Mouse (Mus musculus): ENCODE results near the gene Isoc2b.
"Not testable (repeated sequence)": the region's sequence is repeated elsewhere in the genome, so short reads cannot be mapped to it uniquely, and the experiment has no call there.

Isoc2b gene

GRCm38 (mm10) chr7:4870133-4870532 lies at the start of gene Isoc2b:
Gene Isoc2b, minus strand, starts transcription at chr7:4870258.
- DNase-seq (ENCODE audit: low spot score in 2 of 2): no peak

- DNase-seq (ENCODE audit: low spot score in 2 of 2): no peak
Measured at GRCm38 (mm10) chr7:4919096-4919495, 49.0 kb upstream of the Isoc2b start.

GRCm38 (mm10) chr7:4918681-4919080 lies 48.6 kb upstream of the Isoc2b start:
- peak in 1 of 2 experiments; percentile 65 for DNase-seq (ENCODE audit: low spot score in 2 of 2)

- no peak for DNase-seq (ENCODE audit: low spot score in 2 of 2)
Measured at GRCm38 (mm10) chr7:4917494-4917893, 47.4 kb upstream of the Isoc2b start.

GRCm38 (mm10) chr7:4915669-4916416 lies 45.8 kb upstream of the Isoc2b start:
- peak in 1 of 2 experiments; percentile 67 for DNase-seq (ENCODE audit: low spot score in 2 of 2)

GRCm38 (mm10) chr7:4915007-4915665 lies 45.1 kb upstream of the Isoc2b start, which contains the start of gene Zfp628:
Gene Zfp628, plus strand, starts transcription at chr7:4915217.
- peak; percentile 92 to 97 for DNase-seq (ENCODE audit: low spot score in 2 of 2)

GRCm38 (mm10) chr7:4912248-4912647 lies 42.2 kb upstream of the Isoc2b start:
- no peak for DNase-seq (ENCODE audit: low spot score in 2 of 2)

- peak; percentile 44 to 79 for DNase-seq (ENCODE audit: low spot score in 2 of 2)
Measured at GRCm38 (mm10) chr7:4911561-4911960, 41.5 kb upstream of the Isoc2b start.

GRCm38 (mm10) chr7:4906466-4906950 lies 36.5 kb upstream of the Isoc2b start, which contains the start of gene Gm36210:
Gene Gm36210, minus strand, starts transcription at chr7:4906516.
- DNase-seq (ENCODE audit: low spot score in 2 of 2): no peak

GRCm38 (mm10) chr7:4902404-4902803 lies 32.3 kb upstream of the Isoc2b start:
- DNase-seq (ENCODE audit: low spot score in 2 of 2): no peak

- DNase-seq (ENCODE audit: low spot score in 2 of 2): peak; percentile 68 to 85
Measured at GRCm38 (mm10) chr7:4901171-4901570, 31.1 kb upstream of the Isoc2b start.

GRCm38 (mm10) chr7:4900523-4900851 lies 30.4 kb upstream of the Isoc2b start:
- DNase-seq (ENCODE audit: low spot score in 2 of 2): no peak

- DNase-seq (ENCODE audit: low spot score in 2 of 2): no peak
Measured at GRCm38 (mm10) chr7:4899649-4900522, 29.8 kb upstream of the Isoc2b start.

GRCm38 (mm10) chr7:4898851-4899648 lies 29.0 kb upstream of the Isoc2b start:
- no peak for DNase-seq (ENCODE audit: low spot score in 2 of 2)

GRCm38 (mm10) chr7:4895186-4895585 lies 25.1 kb upstream of the Isoc2b start:
- DNase-seq (ENCODE audit: low spot score in 2 of 2): no peak

- no peak for DNase-seq (ENCODE audit: low spot score in 2 of 2)
Measured at GRCm38 (mm10) chr7:4886680-4887079, 16.6 kb upstream of the Isoc2b start.

GRCm38 (mm10) chr7:4879036-4879435 lies 9.0 kb upstream of the Isoc2b start:
- DNase-seq (ENCODE audit: low spot score in 2 of 2): not testable (repeated sequence)

GRCm38 (mm10) chr7:4878186-4878585 lies 8.1 kb upstream of the Isoc2b start:
- DNase-seq (ENCODE audit: low spot score in 2 of 2): no peak

GRCm38 (mm10) chr7:4877226-4877625 lies 7.2 kb upstream of the Isoc2b start:
- no peak for DNase-seq (ENCODE audit: low spot score in 2 of 2)

GRCm38 (mm10) chr7:4876753-4877221 lies 6.7 kb upstream of the Isoc2b start, which contains the start of gene Isoc2a:
Gene Isoc2a, plus strand, starts transcription at chr7:4877153.
- peak; percentile 83 to 86 for DNase-seq (ENCODE audit: low spot score in 2 of 2)

GRCm38 (mm10) chr7:4866631-4867180 lies 3.4 kb downstream of the Isoc2b start:
- no peak for DNase-seq (ENCODE audit: low spot score in 2 of 2)
